Mouse (Mus musculus) olfactory bulb, adult 2 months (tissue): ENCODE results near the gene Atp5j.

Experiments used
- CTCF ChIP-seq: fragments of 200-500 bp; IDR thresholded peaks from 2 replicates; pipeline ENCODE4 v1.5.1; 2012; ENCODE audit warnings: low read depth, mild to moderate bottlenecking, low read length, moderate library complexity; ENCODE audit not compliant: insufficient read depth
- POLR2A ChIP-seq: fragments of 200-500 bp; IDR thresholded peaks from 2 replicates; pipeline ENCODE4 v1.6.1; 2012; ENCODE audit warnings: mild to moderate bottlenecking, low read depth, low read length, moderate library complexity; ENCODE audit not compliant: insufficient read depth

DNA sequence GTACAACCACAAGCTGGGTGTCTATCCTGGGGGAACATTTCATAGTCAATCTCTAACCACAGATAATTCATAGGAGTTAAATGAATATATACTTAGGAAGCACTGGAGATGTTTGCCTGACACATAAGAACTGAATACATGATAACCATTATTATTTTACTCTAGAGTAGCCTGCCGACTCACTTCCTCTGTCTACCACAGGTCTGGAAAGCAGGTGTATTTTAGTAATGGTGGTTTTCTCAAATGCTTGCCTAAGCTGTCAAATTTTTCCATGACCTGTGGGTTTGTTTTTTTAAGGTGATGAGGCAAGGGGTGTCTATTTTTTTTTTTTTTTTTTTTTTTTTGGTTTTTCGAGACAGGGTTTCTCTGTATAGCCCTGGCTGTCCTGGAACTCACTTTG lies 35.4 kb downstream of the Atp5j start:
- no peak for TF ChIP-seq CTCF
- TF ChIP-seq POLR2A: no peak
